Mouse (Mus musculus) spleen, adult 2 months (tissue): ENCODE data around the gene Gga1.

ENCODE experiments used
- CTCF ChIP-seq: fragments of 200-500 bp; IDR thresholded peaks from 2 replicates; pipeline ENCODE4 v1.5.1; 2011; ENCODE audit warnings: mild to moderate bottlenecking, inconsistent platforms; ENCODE audit not compliant: insufficient read depth, insufficient read length, insufficient replicate concordance; ENCODE audit errors: extremely low read depth
- POLR2A ChIP-seq: fragments of 200-500 bp; IDR thresholded peaks from 2 replicates; pipeline ENCODE4 v1.6.1; 2011; ENCODE audit warnings: low read depth, low read length, inconsistent platforms

DNA sequence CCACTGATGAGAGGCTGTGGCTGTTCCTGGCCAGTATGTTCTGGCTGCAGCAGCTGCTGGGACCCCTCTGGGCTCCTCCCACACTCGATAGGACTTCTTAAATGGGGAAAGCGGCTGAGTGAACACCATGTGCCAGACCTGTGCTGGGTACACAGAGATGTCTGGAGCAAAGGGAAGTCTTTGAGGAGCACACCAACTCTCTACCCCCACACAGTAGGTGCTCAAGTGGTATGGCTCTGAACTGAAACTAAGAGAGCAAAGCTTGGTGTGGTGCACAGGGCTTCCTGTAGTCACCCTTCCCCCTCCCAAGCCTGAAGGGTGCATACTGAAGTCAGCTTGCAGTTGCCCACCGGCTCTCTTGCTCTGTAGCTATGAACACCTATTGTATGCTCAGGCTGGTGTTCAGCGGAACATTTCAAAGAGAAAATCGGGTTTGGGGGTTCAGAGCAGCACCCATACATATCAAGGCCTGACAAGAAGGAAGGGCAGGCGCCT, 21.6 kb downstream of the Gga1 start:
- TF ChIP-seq CTCF (no peak), POLR2A (no peak)
